Mouse (Mus musculus): ENCODE data around the gene Hacd2.

DNA sequence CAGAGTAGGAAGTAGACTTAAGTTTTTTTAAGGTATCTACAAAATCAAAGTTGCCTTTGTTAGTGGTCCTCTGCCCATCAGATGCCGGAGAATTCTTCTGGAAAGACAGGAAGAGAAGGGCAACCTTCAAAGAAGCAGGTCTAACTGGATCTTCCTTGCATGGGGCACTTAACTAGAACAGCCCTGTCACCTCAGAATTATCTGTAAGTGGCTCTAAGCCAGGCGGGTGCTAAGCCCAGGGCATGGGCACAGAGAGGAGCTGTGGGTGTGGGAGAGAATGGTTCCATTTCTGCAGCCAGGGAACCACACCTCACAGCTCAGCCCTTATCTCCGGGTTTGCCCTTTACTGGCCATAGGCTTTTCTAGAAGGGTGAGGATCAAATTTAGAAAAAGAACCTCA, 30.9 kb upstream of the Hacd2 start:
- TF ChIP-seq EP300 (IDR thresholded peaks at IDR 0.05; ENCODE audit: insufficient read depth, low read depth, low read length) (no peak), CTCF (IDR thresholded peaks at IDR 0.05; ENCODE audit: low read depth, low read length) (no peak)

All from ES-Bruce4 (cell line).